Mouse (Mus musculus): Measurements from ENCODE around the gene Ap4e1.
"Not testable (repeated sequence)": the region's sequence is repeated elsewhere in the genome, so short reads cannot be mapped to it uniquely, and the experiment has no call there.

Ap4e1 gene

DNA sequence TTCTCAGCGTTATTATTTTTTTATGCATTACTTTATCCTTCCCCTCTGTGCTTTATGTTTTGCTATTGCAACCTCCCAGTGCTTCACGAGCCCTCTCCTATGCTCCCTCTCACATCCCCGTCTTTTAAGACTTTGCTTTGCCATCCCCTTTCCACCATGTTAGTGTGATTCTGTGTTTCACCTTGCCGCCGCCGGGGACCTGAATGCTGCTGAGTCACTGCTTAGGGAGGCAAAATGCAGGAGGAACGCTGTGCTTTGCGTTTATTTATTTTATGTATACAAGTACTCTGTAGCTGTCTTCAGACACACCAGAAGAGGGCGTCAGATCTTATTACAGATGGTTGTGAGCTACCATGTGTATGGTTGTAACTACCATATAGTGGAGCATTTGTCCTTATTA lies 69.1 kb downstream of the Ap4e1 start:
- no peak for DNase-seq (ENCODE audit: low spot score in 2 of 2)

GRCm38 (mm10) chr2:127079066-127079465 lies 70.5 kb downstream of the Ap4e1 start:
- not testable (repeated sequence) for DNase-seq (ENCODE audit: low spot score in 2 of 2)

- peak; percentile 12 to 31 for DNase-seq (ENCODE audit: low spot score in 2 of 2)
Observed at GRCm38 (mm10) chr2:127079881-127080590, 71.5 kb downstream of the Ap4e1 start.

GRCm38 (mm10) chr2:127080591-127081218 lies 72.2 kb downstream of the Ap4e1 start:
- DNase-seq (ENCODE audit: low spot score in 2 of 2) = no peak

DNA sequence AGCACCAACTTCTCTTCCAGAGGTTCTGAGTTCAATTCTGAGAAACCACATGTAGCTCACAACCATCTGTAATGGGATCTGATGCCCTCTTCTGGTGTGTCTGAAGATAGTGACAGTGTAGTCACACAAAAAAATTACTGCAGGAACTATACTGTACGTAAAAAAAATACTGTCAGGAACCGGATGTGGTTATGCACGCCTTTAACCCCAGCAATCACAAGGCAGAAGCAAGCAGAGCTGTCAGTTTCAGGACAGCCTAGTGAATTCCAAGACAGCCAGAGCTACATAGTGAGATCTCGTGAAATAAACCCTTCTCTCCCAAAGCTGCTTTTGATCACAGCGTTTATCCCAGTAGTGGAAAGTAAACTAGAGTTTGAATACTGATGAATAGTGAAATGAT lies 77.7 kb downstream of the Ap4e1 start:
- DNase-seq (ENCODE audit: low spot score in 2 of 2) = no peak

DNA sequence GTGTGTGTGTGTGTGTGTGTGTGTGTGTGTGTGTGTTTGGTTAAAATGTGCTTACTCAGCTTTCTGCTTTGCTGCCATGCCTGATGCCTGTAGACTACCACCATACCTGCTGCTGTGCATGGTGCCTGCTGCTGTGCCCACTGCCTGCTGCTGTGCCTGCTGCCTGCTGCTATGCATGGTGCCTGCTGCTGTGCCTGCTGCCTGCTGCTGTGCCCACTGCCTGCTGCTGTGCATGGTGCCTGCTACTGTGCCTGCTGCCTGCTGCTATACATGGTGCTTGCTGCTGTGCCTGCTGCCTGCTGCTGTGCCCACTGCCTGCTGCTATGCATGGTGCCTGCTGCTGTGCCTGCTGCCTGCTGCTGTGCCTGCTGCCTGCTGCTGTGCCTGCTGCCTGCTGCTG lies 81.6 kb downstream of the Ap4e1 start:
- DNase-seq (ENCODE audit: low spot score in 2 of 2) = not testable (repeated sequence)

DNA sequence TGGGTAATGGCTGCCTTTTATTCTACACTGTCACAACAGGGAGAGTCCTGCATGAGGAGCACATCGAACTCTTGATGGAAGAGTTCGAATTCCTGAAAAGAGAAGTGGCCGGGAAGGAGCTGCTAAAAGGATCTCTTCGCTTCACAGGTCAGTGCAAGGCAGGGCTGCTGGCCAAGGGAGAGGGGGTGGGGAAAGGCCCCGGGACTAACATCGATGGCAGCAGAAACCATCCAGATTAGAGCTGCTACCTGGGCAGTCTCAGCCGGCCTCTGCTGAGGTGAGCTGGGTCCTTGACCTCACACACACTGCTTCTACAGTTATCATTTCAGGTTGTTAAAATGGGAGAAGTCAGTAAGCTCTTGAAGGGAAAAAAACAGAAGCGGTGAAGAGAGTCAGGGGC lies 83.5 kb downstream of the Ap4e1 start:
- DNase-seq (ENCODE audit: low spot score in 2 of 2) = no peak

- no peak for DNase-seq (ENCODE audit: low spot score in 2 of 2)
Observed at GRCm38 (mm10) chr2:127108986-127109385, 100.5 kb downstream of the Ap4e1 start.

Measured in heart, adult 9 months (tissue).